Mouse (Mus musculus): ENCODE measurements around the gene Rab43.

Gene Rab43

DNA sequence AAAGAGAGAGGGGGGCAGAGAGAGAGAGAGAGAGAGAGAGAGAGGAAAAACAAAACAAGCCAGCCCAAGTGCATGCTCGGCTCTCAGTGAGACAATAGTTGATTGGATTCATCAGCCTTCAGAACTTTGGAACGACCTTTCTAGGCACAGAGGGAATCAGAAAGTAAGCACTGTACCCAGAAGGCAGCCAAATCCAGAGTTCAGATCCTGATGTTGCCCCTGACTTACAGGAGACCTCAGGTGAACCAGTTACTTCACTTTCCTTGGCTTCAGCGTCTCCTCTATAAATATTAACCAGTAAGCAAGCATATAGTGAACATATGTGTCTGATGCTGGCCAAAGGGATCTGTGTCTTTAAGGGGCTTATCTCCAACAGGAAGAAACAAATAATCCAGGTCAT lies 3.4 kb downstream of the Rab43 start:
- no peak for DNase-seq

DNA sequence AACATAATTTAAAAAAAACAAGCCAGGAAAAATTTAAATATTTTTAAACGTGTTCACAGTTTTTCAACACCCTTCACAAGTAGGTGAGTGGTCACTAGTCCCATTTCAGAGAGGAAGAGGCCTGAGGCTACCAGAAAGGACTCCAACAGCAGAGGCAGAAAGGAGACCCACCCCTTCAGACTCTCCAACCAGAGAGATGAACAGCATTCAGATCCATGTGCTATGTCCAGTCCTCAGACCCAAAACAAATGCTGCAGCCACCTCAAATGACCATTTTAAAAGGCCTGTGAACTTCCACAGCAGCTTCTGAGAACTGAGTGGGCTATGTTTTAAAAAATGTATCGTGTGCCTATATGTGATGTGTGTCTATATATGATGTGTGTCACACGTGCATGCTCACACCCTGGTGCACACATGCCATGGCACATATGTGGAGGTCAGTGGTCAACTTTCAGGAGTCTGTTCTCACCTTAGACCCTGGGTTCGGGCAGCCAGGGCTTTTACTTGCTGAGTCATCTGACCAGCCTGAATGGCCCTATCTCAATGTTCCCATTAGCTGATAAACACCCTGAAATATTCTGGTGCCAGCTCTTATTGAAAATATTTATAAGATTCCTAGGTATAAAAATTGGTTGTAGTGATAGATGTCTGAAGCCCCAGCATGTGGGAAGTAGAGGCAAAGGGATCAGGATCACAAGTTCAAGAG lies 4.1 kb downstream of the Rab43 start:
- no peak for DNase-seq

DNA sequence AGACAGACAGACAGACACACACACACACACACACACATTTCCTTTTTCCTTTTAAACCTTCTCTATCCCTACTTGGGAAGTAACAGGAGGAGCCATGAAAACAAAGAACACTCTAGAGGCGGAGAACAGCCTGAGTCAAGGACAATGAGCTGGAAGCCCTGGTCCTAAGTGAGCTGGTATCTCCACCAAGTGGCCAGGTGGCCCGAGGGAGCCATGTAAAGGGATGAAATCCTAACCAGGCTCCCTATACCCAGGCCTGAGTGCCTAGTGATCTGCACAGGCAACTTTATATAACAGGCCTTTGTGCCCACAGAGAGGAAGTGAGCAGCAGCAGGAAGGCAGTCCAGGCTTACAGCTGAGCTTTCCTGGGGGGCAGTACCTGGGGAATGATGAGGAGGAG lies 5.1 kb downstream of the Rab43 start:
- no peak for DNase-seq

DNA sequence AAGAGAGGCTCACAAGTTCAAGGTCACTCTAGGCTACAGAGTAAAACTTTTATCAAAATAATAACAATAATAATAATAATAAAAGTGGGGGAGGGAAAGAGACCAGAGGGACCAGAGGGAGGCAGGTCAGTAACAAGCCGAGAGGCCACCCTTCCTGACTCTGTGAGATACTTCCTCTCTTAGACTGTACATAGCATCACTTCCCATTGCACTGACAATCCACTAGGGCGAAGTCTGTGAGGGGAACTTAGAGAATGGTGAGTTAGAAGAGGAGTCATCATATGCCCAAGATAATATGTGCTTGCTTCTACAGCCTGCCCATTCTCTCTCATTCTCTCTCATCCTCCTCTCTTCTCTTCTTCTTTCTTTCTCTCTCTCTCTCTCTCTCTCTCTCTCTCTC lies 5.9 kb downstream of the Rab43 start:
- no peak for DNase-seq

DNA sequence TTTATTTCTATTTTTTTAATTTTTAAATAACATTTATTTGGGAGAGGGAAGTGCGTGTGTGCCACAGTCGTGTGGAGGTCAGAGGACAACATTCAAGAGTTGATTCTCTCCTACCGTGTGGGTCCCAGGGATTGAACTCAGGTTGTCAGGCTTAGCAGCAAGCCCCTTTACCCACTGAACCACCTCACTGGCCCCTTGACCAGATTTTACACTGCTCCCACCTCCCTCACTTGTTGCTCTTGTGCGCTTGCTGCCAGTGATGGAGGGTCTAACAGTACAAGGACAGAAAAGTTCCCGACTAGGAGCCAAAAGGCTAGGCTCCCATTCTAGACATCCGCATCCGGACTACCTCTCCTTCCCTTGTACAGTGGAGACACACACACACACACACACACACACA lies 6.5 kb downstream of the Rab43 start:
- DNase-seq = no peak

DNA sequence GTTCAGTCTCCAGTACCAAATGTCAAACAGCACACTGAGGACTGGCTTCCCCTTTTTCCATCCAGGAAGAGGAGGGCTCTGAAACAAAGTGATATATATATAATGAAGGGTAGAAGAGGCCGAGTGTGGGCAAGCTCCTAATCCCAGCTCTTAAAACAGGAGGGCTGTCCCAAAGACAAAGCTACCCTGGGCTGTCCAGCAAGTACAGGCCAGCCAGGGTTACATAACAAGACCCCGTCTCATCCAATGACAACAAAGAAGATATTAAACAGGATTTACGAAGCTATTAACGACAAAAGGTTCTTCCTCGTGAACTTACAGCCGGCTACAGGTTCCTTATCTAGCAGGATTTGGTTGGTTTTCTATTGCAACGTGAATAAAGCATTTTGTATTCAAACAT lies 7.1 kb downstream of the Rab43 start:
- no peak for DNase-seq

DNA sequence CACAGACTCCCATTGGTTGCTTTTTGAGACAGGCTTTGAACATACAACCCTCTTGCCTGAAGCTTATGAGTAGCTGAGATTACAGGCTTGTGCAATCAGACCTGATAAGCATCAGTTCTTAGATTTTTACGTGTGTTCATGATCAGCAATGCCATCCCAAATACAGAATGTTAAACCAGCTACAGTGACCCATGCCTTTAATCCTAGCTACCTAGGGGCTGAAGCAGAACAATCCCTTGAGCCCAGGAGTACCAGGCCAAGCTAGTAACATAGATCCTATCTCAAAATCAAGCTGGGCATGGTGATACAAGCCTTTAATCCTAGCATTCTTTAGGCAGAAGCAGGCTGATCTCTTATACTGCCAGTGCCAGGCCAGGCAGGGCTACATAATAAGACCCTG lies 7.9 kb downstream of the Rab43 start:
- no peak for DNase-seq

DNA sequence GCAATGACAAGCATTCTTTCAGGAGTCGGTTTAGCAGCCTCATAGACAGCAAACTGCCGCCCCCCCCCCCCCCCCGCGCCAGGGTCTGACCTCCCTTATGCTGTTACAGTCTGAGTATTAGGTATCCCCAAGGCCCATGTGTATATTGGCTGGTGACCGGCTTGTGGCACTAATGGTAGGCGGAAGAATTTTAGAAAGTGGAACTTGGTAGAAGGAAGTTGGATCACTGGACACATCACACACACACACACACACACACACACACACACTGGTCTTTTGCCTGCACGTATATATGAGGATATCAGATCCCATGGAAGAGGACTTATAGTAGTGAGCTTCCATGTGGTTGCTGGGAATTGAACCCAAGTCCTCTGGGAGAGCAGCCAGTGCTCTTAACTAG lies 9.5 kb downstream of the Rab43 start:
- DNase-seq = no peak

DNA sequence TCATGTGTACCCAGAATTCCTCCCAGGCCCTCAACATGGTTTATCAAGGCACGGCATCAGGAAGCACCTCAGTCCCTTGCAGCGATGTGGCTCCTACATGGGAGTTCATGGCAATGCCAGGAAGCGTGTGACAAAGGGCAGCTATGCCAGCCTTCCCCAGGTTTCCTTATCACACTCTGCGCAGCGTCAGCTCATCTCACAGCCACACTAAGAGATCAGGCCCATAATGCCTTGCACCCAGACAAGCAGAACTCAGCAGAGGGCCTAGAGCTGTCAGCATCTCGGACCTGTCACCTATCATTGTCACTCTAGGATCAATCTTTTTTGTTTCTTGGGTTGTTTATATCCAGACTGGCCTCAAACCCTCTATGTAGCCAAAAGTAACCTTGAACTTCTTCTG lies 12.4 kb downstream of the Rab43 start:
- no peak for DNase-seq

DNA sequence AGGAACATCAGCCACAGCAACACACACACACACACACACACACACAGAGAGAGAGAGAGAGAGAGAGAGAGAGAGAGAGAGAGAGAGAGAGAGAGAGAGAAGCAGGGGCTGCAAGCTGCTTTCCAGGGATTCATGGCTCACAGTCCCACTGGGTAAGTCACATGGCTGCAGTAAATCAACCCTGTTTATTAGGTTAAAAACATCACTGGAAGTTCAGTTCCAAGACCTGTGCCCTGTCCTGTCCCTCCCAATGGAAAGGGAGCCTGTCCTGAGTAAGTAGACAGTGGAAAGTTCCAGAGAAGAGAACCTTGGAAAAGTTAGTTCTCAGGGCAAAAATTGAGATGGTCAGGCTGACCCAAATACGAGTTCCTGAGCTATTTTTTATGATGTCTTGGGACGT lies 14.6 kb downstream of the Rab43 start:
- DNase-seq = no peak

DNA sequence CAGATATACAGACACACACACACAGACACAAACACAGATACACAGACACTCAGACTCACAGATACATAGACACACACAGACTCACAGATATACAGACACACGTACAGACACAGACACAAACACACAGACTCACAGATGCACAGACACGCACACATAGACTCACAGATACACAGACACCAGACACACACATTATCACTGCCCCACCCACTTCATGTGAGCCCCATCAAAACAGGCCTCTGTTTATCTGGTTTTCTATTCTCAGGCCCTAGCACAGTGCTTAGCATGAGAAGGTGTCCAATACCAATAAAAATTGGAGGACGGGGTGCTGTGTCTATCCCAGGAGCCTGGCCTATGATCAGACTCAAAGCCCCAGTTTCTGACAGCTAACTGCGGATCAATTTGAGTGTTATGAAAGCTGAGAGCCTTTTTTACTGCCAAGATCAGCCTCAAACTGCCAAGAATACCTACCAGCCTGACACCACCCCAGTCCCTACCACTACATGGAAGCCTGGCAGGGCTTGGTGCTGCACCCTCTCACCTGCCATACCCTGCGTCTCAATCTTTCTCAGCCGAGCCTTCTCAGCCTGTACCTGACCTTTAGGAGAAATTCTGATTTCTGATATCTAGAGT lies 15.6 kb downstream of the Rab43 start:
- DNase-seq = no peak

DNA sequence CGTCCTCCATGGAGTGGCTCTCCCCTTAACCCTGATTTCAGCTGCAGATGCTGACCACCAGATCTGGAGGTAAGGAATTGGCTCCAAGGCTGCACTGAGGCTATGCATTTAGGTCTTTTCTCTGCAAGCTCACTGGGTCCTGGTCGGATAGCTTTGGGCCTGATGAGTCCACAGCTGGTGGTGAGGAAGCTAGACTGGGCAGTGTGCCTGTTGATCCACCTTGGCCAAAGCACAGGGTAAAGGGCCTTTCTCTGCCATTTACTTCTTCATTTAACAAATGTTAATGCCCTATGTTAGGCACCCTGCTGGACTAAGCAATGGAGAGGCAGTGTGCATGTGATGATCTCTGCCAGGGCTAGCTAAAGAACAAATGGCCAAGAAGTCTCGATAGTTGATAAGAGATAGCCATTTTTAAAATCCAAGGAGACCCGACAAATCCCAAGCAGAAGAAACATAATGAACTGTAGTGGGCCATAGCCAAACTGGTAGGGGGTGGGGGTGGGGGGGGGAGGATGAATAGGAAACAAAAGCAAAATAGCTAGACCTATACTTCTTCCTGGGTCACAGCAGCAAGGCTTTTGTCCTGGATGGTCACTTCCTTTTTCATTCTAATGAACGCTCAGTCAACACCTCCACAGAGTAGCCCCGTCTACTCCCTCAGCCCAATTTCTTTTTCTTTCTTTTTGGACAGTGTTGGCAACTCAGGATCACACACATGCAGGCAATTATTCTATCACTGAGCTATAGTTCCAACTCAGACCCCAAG lies 16.4 kb downstream of the Rab43 start:
- no peak for DNase-seq

DNA sequence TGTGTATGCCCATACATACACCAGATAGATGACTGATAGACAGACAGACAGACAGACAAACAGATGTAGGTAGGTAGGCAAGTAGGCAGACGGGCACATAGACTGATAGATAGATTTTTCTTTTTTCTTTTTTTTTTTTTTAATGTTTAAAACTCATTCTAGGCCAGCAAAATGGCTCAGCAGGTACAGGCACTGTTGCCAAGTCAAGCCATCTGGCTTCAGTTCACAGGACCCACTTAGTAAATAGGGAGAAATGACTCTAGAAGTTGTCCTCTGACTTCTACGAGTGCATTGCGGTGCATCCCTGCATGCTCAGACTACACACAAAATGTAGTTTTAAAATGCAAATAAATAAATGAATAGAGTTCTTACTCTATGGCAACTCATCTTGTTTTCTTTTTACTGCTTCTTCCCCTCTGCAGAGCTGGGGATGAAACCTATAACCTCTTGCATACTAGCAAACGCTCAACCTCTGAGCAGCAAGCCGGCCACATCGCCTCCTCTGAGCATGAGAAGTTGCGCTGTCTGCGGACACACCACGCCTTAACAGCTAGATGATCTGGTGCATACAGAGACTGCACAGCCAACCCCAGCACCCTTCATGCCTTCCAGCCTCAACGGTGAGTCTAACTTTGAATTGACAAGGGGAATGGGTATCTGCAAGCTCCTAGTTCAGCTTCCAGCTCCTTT lies 18.0 kb downstream of the Rab43 start:
- no peak for DNase-seq

DNA sequence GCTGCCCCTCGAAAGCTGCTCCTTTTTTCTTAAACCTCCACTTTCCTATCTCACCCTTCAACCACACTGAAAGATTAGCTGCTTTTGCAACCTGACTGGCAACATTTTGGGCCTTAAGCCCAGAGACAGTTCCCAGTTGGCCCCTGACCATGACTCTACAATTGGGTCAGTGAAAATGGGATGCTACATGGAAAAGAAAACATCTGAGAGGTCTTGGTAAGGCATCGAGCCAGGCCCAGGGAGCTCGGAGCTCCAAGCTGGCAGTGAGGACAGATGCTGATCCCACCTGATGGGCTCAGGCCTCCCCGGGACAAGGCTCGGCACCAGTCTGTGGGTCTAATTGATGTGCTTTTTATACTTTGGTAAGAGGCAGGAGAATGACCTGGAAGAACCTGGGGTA lies 20.1 kb downstream of the Rab43 start:
- DNase-seq = no peak

DNA sequence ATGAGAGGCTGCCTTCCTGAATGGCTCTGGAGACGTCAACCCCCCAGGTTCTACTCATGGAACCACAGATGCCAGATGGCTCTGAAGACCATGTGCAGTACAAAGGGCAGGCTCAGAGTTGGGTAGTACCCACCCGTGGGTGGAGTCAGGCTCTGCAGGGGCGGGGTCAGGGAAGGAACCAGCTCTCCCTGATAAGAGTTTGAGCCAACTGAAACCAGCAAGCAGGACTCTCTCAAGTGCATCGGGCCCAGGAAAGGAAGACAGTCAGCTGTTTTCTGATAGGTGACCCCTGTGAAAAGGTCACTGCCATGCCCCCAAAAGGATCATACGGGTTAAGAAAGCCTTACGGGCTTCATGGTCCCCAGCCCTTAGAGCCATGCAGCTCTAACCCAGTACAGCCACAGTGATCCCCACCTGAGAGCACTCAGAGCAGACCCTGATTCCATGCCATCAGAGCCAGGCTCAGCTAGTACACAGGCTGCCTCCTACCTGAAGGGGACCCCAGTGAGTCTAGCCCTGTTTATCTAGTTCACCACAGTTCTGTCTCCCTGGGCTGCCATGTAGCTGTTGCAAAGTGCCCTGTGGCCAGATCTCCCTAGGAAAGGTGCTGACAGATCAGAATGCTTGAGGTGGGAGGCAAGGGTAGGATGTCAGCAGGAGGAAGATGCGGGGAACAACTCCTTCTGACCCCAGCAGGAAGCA lies 21.0 kb downstream of the Rab43 start:
- peak; percentile 36 for DNase-seq

DNA sequence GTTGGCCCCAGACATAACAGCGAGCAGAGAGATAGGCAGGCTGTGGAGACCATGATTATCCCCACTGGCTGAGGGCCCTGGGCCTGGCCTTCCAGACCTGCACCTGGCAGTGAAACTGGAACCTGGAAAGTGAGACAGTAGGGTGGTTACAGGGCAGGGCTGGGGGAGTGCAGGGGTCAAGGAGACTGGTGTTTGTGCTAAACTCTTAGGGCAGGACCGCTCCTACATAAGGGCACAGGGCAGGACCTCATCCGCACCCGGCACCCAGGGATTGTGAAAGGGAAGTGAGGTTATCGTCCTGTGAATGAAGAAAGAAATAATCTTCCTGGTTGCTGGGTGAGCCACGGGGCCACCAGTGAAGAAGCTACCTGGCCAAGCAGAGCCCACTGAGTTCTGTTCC lies 22.2 kb downstream of the Rab43 start:
- DNase-seq = no peak

DNA sequence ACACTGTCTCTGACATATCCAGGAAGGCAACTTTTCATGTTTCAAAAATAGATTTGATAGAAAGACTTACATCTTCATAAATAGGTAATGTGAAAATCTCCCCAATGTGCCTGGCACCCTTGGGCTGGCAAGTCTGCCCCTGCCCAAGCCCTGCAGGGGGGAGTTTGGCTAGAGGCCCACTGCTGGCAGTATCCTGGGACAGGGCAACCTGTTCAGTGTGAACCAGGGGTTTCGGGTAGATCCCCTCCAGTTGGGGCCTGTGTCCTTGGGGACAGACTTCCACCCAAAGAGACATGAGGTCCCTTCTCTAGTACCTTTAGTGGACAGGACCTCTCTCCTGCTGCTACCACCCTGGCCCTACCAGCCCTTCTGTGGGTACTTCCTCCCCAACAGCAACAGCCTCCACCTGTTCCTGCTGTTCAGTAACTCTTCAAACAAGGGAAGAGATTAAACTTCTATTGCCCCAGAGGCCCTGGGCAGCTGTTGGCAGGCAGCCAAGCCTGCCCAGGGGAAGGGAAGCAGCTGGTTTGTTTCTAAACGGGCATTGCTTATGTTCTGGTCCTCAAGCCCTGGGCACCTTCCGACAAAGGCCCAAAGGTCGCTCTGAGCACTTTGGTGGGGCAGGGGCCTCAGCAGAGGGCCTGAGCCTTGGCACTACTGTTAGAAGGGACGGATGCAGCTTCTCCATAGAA lies 22.9 kb downstream of the Rab43 start:
- peak; percentile 78 for DNase-seq

DNA sequence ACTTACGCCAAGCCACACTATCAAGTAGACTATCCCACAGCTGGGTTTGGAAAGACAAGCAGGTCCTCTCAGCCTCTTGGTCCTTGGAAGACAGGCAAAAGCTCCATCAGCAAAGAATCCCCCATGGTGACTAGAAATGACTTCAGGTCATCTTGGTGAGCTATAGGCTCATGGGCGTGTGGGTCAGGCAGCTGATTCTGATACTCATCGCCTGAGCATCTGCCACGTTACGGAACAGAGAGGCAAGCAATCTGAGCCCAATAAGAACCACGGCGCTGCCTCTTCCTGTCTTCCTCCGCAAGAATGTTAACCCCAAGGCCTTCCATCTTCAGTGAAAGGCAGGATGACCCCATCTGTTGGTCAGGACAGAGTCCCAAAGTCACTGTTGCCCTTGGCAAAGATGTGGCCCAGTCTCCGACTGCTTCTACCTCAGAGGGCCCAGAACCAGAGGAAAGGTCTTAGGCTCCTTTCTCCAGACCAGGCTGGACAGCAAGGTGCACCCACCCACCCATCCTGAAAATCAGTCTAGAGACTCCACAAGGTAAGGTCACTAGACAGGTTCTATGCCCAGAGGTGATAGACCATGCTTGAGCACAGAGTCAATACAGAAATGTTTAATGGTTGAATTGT lies 23.6 kb downstream of the Rab43 start:
- no peak for DNase-seq

DNA sequence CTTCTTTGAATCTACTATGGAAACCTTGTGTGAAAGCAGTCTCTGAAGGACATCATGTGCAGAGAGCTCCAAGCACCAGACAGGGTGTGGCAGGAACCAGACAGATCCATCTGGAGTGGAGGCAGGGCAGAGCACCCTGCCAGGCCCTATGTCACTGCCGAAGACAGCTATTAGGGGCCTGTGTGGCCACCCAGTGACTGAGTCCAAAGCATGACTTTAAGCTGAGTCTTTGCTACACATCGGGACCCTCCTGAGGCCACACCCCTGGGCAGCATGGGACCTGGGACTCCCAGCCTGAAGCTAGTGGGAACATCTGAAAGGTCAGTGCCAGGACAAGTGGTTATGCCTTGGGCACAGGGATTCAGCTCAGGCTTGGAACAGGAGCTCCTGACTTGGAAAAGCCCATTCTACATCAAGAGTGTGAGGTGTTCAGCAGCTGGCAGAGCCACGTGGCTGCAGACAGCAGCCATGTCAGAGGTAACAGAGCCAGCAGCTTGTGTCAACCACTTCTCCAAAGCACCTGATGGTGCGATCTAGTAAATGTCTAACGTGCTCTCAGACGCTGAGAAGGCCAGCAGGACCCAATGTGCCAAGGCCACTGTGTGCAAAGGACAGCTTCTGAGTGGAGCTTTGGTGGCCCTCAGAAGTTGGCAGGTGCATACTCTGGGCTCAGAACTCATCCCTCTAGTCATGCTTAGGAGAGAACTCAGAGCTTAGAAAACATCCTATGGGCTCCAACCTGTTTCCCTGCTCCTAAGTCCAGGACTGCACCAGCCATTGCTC lies 24.7 kb downstream of the Rab43 start:
- DNase-seq = no peak

DNA sequence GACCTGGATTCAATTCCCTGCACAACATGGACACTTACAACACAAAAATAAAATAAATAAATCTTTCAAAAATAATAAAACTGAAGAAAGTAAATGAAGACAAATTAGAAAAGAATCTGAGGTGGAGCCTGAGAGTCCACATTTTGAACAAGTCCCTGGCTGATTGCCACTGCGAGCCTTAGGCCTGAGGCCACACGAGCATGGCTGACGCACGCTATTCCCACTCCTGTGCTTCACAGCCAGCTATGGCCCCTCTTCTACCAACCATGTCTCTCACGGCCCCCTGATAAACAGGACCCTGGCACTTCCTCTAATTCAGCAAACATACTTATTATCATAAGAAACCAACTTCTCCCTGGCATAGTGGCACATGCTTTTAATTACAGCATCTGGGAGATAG lies 25.3 kb downstream of the Rab43 start:
- DNase-seq = no peak

DNA sequence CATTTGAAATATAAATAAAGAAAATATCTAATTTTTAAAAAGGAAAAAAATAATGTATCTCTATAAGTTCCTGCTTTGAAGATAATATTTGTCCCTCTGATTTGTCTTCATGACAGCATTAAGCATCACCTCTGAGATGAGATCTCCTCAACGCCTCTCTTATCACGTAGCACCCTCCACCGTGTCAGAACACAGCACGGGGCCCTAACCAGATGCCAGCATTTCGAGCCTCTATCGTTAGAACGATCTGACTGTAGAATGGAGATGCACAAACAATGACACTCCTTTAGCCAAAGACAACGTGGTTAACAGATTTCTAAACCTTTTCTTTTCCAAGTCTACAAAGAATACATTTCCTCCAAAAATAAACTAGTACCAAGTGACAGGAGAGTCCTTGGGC lies 27.9 kb downstream of the Rab43 start:
- DNase-seq = no peak

Data from kidney, adult 11 months (tissue).